Mouse (Mus musculus): ENCODE data around the gene Rln1. TPM values are rescaled to one million over a fixed set of nuclear protein-coding genes. Genes with fewer than 3 reads are reported as not detected.

Gene Rln1
- total RNA-seq, 2 experiments from 2014 or later: 1.1 to 2.5 TPM

DNA sequence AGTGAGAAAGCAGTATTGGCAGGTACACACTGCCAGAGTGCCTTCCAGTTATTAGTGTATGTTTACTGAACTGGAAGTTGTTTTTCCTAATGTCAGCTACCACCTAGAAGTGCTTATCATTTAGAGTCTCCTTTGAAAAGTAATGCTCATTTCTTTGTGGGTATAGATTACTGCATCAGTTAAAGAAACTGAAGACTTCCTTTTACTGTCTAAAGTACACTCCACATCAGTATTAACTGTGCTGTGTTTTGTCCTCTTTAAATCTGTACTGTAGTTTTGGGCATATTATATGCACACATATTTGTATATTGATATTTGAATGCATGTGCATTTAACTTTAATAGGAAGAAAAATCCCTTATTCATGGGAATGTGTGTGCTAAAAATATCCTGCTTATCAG lies 38.3 kb downstream of the Rln1 start:
- no peak for DNase-seq

DNA sequence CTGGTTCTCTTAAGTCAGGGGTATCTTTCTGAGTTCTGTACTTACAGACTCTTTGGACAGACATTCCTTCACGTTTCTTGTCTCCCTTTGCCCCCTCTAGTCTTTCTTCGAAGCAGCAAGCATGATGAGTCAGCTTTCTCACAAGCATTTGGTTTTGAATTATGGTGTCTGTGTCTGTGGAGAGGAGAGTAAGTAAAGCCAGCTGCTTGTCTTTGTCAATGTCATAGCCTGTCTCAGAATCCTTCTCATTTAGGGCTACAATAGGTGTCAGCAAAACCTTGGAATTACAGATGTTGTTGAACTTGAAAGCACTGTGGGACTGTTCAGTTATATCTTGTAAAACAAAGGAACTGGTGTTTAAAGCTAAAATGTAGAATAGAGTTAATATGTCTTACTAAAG lies 39.7 kb downstream of the Rln1 start:
- DNase-seq: no peak

DNA sequence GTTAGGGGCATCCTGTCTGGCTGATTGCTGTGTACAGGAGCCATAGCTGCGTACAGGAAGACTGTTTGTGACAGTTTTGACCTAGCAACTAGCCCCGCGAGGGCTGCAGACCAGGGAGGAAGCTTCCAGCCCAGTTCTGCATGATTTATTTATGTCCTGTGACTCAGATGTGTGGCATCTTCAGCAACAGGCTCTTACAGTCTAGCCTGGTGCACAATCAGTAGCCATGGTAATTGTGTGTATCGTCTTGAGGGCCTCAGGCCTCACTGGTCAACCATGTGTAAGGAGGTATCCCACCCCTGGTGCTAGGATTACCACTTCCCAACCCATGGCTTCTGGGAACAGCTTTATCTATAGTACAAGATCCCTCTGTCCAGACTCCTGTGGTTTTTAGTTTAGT lies 41.9 kb downstream of the Rln1 start:
- no peak for DNase-seq

DNA sequence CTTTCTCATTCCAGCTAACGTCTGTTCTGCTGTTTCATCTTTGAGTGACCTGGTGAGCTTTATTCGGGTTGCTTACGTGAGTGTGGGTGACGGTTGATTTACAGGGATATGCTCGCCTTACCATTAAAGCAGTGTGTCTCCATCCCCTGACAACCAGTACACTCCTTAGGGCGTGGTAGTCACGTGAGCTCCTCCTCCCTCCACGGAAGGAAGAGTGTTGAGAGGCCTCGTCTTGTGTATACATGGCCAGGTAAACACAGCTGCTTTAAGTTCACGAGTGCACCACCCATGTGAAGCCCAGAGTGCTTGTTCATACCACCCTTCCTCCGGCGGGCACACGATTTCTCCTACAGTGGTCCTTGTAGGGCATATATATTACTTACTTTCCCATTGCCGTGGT lies 42.9 kb downstream of the Rln1 start:
- DNase-seq: no peak

DNA sequence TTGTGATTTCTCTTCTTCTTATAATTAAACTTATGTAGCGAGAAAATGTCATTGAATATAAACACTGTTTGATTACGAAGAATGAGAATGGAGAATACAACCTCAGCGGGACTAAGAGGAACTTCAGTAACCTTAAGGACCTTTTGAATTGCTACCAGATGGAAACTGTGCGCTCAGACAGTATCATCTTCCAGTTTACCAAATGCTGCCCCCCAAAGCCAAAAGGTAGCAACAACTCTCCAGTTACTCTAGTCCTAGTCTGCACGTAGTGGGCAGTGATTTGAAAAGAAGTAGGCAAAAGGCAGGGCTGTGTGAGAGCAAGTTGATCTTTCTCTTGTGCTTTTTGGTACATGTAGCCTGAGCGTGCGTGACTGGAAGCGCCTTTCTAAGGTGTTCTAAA lies 46.6 kb downstream of the Rln1 start:
- no peak for DNase-seq

DNA sequence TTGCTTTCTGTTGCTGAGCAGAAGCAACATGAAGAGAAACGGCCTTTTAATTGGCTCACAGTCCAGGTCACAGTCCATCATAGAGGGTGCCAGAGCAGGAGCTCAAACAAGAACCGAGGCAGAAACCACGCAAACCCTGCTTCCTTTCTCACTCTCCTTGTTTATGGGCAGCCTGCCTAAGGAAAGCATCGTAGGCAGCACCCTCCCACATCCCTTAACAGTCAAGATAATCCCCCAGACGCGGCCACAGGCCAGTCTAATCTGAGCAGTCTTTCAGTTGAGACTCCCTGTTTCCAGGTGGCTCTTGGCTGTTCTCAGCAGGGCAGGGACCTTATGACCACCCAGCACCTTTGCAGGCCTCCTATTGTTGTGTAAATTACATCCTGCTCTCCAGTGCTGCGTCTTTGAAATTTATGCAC lies 49.0 kb downstream of the Rln1 start:
- no peak for DNase-seq

Other genes with a start within 250 kb of the Rln1 start
- gene Rcl1, start 233.3 kb downstream of the Rln1 start, total RNA-seq (2021): 10 to 100 TPM; 18.1 to 18.7 TPM
- gene Jak2, start 82.8 kb downstream of the Rln1 start, total RNA-seq (2021): 10 to 100 TPM; 27.2 to 31.4 TPM
- gene Insl6, start 9.3 kb downstream of the Rln1 start, total RNA-seq (2021): not detected
- gene Plgrkt, start 32.7 kb upstream of the Rln1 start, total RNA-seq (2021): 10 to 100 TPM; 27.9 to 32.1 TPM
- 1 to 10 TPM in 1 of 2 experiments, under 1 TPM in 1; 0.94 to 1.3 TPM for gene Cd274, start 32.8 kb upstream of the Rln1 start, total RNA-seq (2021)
- gene Pdcd1lg2, start 76.2 kb upstream of the Rln1 start, total RNA-seq (2021): not detected
- gene Ric1, start 187.6 kb upstream of the Rln1 start, total RNA-seq (2021): 10 to 100 TPM; 45.8 to 48.4 TPM

Data from layer of hippocampus, postnatal 36 days (tissue).